Mouse (Mus musculus) retina, adult 2 months (tissue): Measurements from ENCODE around the gene Skint5.
"Not testable (repeated sequence)": the region's sequence is repeated elsewhere in the genome, so short reads cannot be mapped to it uniquely, and the experiment has no call there.

Source experiments
- DNase-seq: peaks from one replicate; pipeline ENCODE4 v3.0.0-alpha.2; 2012; ENCODE audit warnings: low read depth, low spot score

The Skint5 gene

GRCm38 (mm10) chr4:113999403-113999802 is at the start of gene Skint5:
Gene Skint5 (minus strand): TSS chr4:113999503.
- DNase-seq = no peak

DNA sequence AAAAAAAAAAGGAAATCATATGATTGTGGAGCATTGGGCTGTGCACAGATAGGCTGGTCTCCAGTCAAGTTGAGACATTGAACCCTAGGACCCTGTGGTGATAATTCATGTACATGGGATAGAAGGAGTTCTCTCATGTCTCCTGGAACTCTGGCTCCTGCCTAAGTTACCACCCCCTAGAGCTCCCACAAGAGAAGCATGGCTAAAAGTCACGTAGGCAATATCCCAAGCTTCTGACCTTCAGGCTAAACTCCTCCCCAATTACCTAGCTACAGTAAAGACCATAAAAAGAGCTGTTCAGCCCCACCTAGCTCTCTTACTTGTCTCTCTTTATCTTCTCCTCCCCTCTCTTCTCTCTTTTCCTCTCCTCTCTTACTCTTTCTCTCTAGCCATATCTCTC is 42.0 kb downstream of the Skint5 start:
- no peak for DNase-seq

GRCm38 (mm10) chr4:113764182-113764581 is 235.1 kb downstream of the Skint5 start:
- DNase-seq = no peak

GRCm38 (mm10) chr4:113763684-113764083 is 235.6 kb downstream of the Skint5 start:
- no peak for DNase-seq

DNA sequence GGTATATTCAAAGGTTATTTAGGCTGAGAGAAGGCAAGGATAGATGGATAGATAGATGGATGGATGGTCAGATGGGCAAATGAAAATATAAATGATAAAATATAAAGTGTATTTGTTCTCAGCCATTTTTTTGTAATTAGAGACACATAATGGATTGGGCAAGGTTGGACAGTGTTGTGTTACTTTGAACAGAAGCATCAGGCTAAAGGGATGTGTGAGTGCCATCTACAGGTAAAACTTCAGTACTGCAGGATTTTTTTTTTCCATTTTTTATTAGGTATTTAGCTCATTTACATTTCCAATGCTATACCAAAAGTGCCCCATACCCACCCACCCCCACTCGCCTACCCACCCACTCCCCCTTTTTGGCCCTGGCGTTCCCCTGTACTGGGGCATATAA is 551.1 kb downstream of the Skint5 start:
- not testable (repeated sequence) for DNase-seq
